Mouse (Mus musculus) heart, embryonic 11.5 days (tissue): ENCODE measurements around the gene Cyp2j6. TPM values are rescaled to one million over a fixed set of nuclear protein-coding genes. Genes with fewer than 3 reads are reported as not detected.
"Not testable (repeated sequence)": the region's sequence is repeated elsewhere in the genome, so short reads cannot be mapped to it uniquely, and the experiment has no call there.

Source experiments
- ATAC-seq: fragments of 200-750 bp; cut with Nextera tagmentation; replicated peaks from 2 replicates; pipeline ENCODE4 v1.8.0; 2017; ENCODE audit warnings: moderate library complexity; ENCODE audit not compliant: insufficient number of reproducible peaks, low FRiP score, low TSS enrichment
- H3K27ac ChIP-seq: fragments of 300-500 bp; sonication (generic); 2 replicates; pipeline ENCODE4 v1.5.1; 2014; ENCODE audit warnings: mild to moderate bottlenecking, low read depth, low read length
- H3K27me3 ChIP-seq: fragments of 300-500 bp; sonication (generic); 2 replicates; pipeline ENCODE4 v1.6.1; 2014; ENCODE audit warnings: mild to moderate bottlenecking, low read length, mixed read lengths; ENCODE audit not compliant: control insufficient read depth, insufficient read depth
- H3K36me3 ChIP-seq: fragments of 300-500 bp; sonication (generic); 2 replicates; pipeline ENCODE4 v1.6.1; 2014; ENCODE audit warnings: mild to moderate bottlenecking, low read length, moderate library complexity, mixed read lengths; ENCODE audit not compliant: control insufficient read depth, insufficient read depth
- H3K4me1 ChIP-seq: fragments of 300-500 bp; sonication (generic); 2 replicates; pipeline ENCODE4 v1.6.1; 2014; ENCODE audit warnings: low read length; ENCODE audit not compliant: control insufficient read depth, insufficient read depth
- H3K4me2 ChIP-seq: fragments of 300-500 bp; sonication (generic); 2 replicates; pipeline ENCODE4 v1.6.1; 2014; ENCODE audit warnings: mild to moderate bottlenecking, moderate library complexity
- H3K4me3 ChIP-seq: fragments of 300-500 bp; sonication (generic); 2 replicates; pipeline ENCODE4 v1.5.1; 2014; ENCODE audit warnings: low read depth, low read length
- H3K9ac ChIP-seq: fragments of 300-500 bp; sonication (generic); 2 replicates; pipeline ENCODE4 v1.6.1; 2014; ENCODE audit warnings: mild to moderate bottlenecking, low read depth, low read length, moderate library complexity
- H3K9me3 ChIP-seq: fragments of 300-500 bp; sonication (generic); replicated peaks from 2 replicates; pipeline ENCODE4 v1.6.1; 2016; ENCODE audit warnings: low read length; ENCODE audit not compliant: control insufficient read depth
- WGBS: fragments of 180-500 bp; shearing (Covaris S2); extraction: QIAGEN DNeasy Blood & Tissue Kit; methylation state at CpG from one replicate; pipeline ENCODE4 v1.1.7; 2014; ENCODE audit not compliant: insufficient replicate concordance; 5-methylcytosine and 5-hydroxymethylcytosine counted together
- polyA plus RNA-seq: library from polyadenylated mRNA; unstranded; fragments of >200 nt; fragmentation: Nextera tagmentation; extraction: Ambion mirVana; gene quantifications from 2 replicates; pipeline ENCODE4 v1.2.1, GENCODE M21; 2014

The Cyp2j6 gene
- 4.5 TPM in 2 replicates for polyA plus RNA-seq

- WGBS = 3% methylated on average over 16 of the region's 16 CpGs
- peak within 1 kb of the TSS; percentile 76 for H3K4me2 ChIP-seq
- H3K9me3 ChIP-seq = no peaks in the 10 kb centered on the region
- no peaks in the 10 kb centered on the region for H3K27me3 ChIP-seq
- H3K27ac ChIP-seq = peak within 1 kb of the TSS; percentile 50; the same call in 1 of the 2 replicates
- H3K4me1 ChIP-seq = peaks cover 2% of the 10 kb centered on the region; the same call in 1 of the 2 replicates
- H3K4me3 ChIP-seq = peak within 1 kb of the TSS; percentile 69
- peak; percentile 89 for ATAC-seq
- H3K36me3 ChIP-seq = no peaks in the 10 kb centered on the region
- peak within 1 kb of the TSS; percentile 87 for H3K9ac ChIP-seq
Measured at GRCm38 (mm10) chr4:96553133-96553819, at the start of gene Cyp2j6. TSS of gene Cyp2j6 (minus strand) at chr4:96553661.

GRCm38 (mm10) chr4:96591791-96592150 lies 38.3 kb upstream of the Cyp2j6 start:
- no peak overlapping the region for H3K27ac ChIP-seq
- peak; percentile 39; the same call in 1 of the 2 replicates for ATAC-seq
- H3K4me1 ChIP-seq = peaks cover 4% of the 10 kb centered on the region
- H3K36me3 ChIP-seq = no peaks in the 10 kb centered on the region
- H3K4me2 ChIP-seq = peak overlapping the region; percentile 81
- 26% methylated on average over 4 of the region's 4 CpGs for WGBS
- no peaks in the 10 kb centered on the region for H3K27me3 ChIP-seq
- no peak overlapping the region for H3K9ac ChIP-seq
- H3K9me3 ChIP-seq = no peaks in the 10 kb centered on the region
- H3K4me3 ChIP-seq = peak overlapping the region; percentile 48

- no peaks in the 10 kb centered on the region for H3K9me3 ChIP-seq
- 3% methylated on average over 18 of the region's 18 CpGs for WGBS
- peak within 1 kb of the TSS; percentile 48 for H3K4me3 ChIP-seq
- peak; percentile 75 for ATAC-seq
- H3K27ac ChIP-seq = no peak within 1 kb of the TSS
- H3K27me3 ChIP-seq = no peaks in the 10 kb centered on the region
- peak within 1 kb of the TSS; percentile 81 for H3K4me2 ChIP-seq
- no peaks in the 10 kb centered on the region for H3K36me3 ChIP-seq
- peaks cover 4% of the 10 kb centered on the region for H3K4me1 ChIP-seq
- peak within 1 kb of the TSS; percentile 63 for H3K9ac ChIP-seq
Measured at GRCm38 (mm10) chr4:96590911-96591790, 37.7 kb upstream of the Cyp2j6 start, which contains the start of gene Cyp2j9. TSS of gene Cyp2j9 (minus strand) at chr4:96591578.

GRCm38 (mm10) chr4:96581425-96582088 lies 28.1 kb upstream of the Cyp2j6 start:
- WGBS = 47% methylated on average over 1 of the region's 1 CpGs
- ATAC-seq = no peak

GRCm38 (mm10) chr4:96580351-96580750 lies 26.9 kb upstream of the Cyp2j6 start:
- ATAC-seq, H3K27ac ChIP-seq, H3K4me2 ChIP-seq, H3K27me3 ChIP-seq, H3K9me3 ChIP-seq, H3K4me1 ChIP-seq, H3K9ac ChIP-seq, H3K36me3 ChIP-seq, H3K4me3 ChIP-seq: not testable (repeated sequence)
- 50% methylated on average over 6 of the region's 6 CpGs for WGBS

More at GRCm38 (mm10) chr4:96581425-96582088, 28.1 kb upstream of the Cyp2j6 start:
- no peak overlapping the region for H3K4me3 ChIP-seq
- H3K27me3 ChIP-seq = no peaks in the 10 kb centered on the region
- no peaks in the 10 kb centered on the region for H3K9me3 ChIP-seq
- H3K36me3 ChIP-seq = no peaks in the 10 kb centered on the region
- no peak overlapping the region for H3K4me2 ChIP-seq
- no peaks in the 10 kb centered on the region for H3K4me1 ChIP-seq
- H3K27ac ChIP-seq = no peak overlapping the region
- H3K9ac ChIP-seq = no peak overlapping the region

GRCm38 (mm10) chr4:96569442-96569841 lies 16.0 kb upstream of the Cyp2j6 start:
- WGBS = 46% methylated on average over 3 of the region's 3 CpGs
- no peaks in the 10 kb centered on the region for H3K36me3 ChIP-seq
- H3K27ac ChIP-seq = no peak overlapping the region
- H3K9me3 ChIP-seq = no peaks in the 10 kb centered on the region
- no peaks in the 10 kb centered on the region for H3K4me1 ChIP-seq
- H3K4me3 ChIP-seq = no peak overlapping the region
- no peak for ATAC-seq
- no peak overlapping the region for H3K9ac ChIP-seq
- no peaks in the 10 kb centered on the region for H3K27me3 ChIP-seq
- H3K4me2 ChIP-seq = no peak overlapping the region

GRCm38 (mm10) chr4:96567988-96568387 lies 14.5 kb upstream of the Cyp2j6 start:
- ATAC-seq = no peak
- 61% methylated on average over 1 of the region's 1 CpGs for WGBS

GRCm38 (mm10) chr4:96565808-96566207 lies 12.3 kb upstream of the Cyp2j6 start:
- no peaks in the 10 kb centered on the region for H3K4me1 ChIP-seq
- no peak overlapping the region for H3K9ac ChIP-seq
- H3K36me3 ChIP-seq = no peaks in the 10 kb centered on the region
- ATAC-seq = no peak
- H3K9me3 ChIP-seq = no peaks in the 10 kb centered on the region
- H3K27ac ChIP-seq = no peak overlapping the region
- H3K27me3 ChIP-seq = no peaks in the 10 kb centered on the region
- no peak overlapping the region for H3K4me2 ChIP-seq
- no peak overlapping the region for H3K4me3 ChIP-seq

More at GRCm38 (mm10) chr4:96567988-96568387, 14.5 kb upstream of the Cyp2j6 start:
- H3K9ac ChIP-seq = no peak overlapping the region
- H3K36me3 ChIP-seq = no peaks in the 10 kb centered on the region
- H3K9me3 ChIP-seq = no peaks in the 10 kb centered on the region
- no peaks in the 10 kb centered on the region for H3K27me3 ChIP-seq
- H3K27ac ChIP-seq = no peak overlapping the region
- no peak overlapping the region for H3K4me2 ChIP-seq
- no peaks in the 10 kb centered on the region for H3K4me1 ChIP-seq
- no peak overlapping the region for H3K4me3 ChIP-seq
